Mouse (Mus musculus) megakaryocyte, embryonic 14.5 days (primary cell): ENCODE measurements at regions not wholly inside any gene's neighbourhood (a gene's known extent, or its start where the extent isn't known, plus 50 kb on each side); places are given as distances from the start of the nearest gene placed in this dataset.

Experiments
- FLI1 ChIP-seq: IDR thresholded peaks from 2 replicates; pipeline ENCODE4 v1.6.1; 2012; ENCODE audit warnings: low read length, inconsistent platforms, mixed read lengths
- GATA1 ChIP-seq: IDR thresholded peaks from 3 replicates; pipeline ENCODE4 v1.6.1; 2012; ENCODE audit warnings: mixed read lengths, low read length, inconsistent platforms, borderline replicate concordance

GRCm38 (mm10) chr9:91134325-91134724, 227.9 kb upstream of the Zic4 start:
- TF ChIP-seq GATA1 (no peak), FLI1 (no peak)
